Mouse (Mus musculus) C2C12 (cell line): ENCODE data around the gene Ppp1r37. TPM values are rescaled to one million over a fixed set of nuclear protein-coding genes. Genes with fewer than 3 reads are reported as not detected.

Experiments used
- H3K27me3 ChIP-seq: one replicate; pipeline ENCODE4 v1.6.1; 2011; ENCODE audit not compliant: control insufficient read depth, insufficient read depth, insufficient read length
- H3K36me3 ChIP-seq: one replicate; pipeline ENCODE4 v1.6.1; 2011; ENCODE audit not compliant: control insufficient read depth, insufficient read depth
- H3K4me3 ChIP-seq: one replicate; pipeline ENCODE4 v1.5.1; 2011; ENCODE audit warnings: mild to moderate bottlenecking, control low read depth; ENCODE audit not compliant: poor library complexity, insufficient read depth, severe bottlenecking
- H3K79me2 ChIP-seq: one replicate; pipeline ENCODE4 v1.6.1; 2011; ENCODE audit not compliant: control insufficient read depth, insufficient read depth
- H3K79me3 ChIP-seq: one replicate; pipeline ENCODE4 v1.6.1; 2011; ENCODE audit warnings: low read depth, control low read depth
- H3ac ChIP-seq: one replicate; pipeline ENCODE3; 2011; ENCODE audit warnings: low read depth; ENCODE audit not compliant: control insufficient read depth, insufficient read length
- CEBPB ChIP-seq: IDR thresholded peaks from one replicate; pipeline ENCODE4 v1.6.1; 2011; ENCODE audit warnings: low read depth, mild to moderate bottlenecking, control low read depth, moderate library complexity
- CTCF ChIP-seq: IDR thresholded peaks from one replicate; pipeline ENCODE4 v1.5.1; 2011; ENCODE audit not compliant: control insufficient read depth, insufficient read depth, insufficient read length
- FOSL1 ChIP-seq: IDR thresholded peaks from one replicate; pipeline ENCODE4 v1.8.0; 2011; ENCODE audit warnings: mild to moderate bottlenecking, low read length; ENCODE audit not compliant: poor library complexity, insufficient read depth, severe bottlenecking
- MAX ChIP-seq: IDR thresholded peaks from one replicate; pipeline ENCODE4 v1.6.1; 2011; ENCODE audit warnings: mild to moderate bottlenecking, control low read depth
- MYOD1 ChIP-seq: IDR thresholded peaks from one replicate; pipeline ENCODE4 v1.6.1; 2011; ENCODE audit warnings: low read depth; ENCODE audit not compliant: control insufficient read depth, insufficient read length
- MYOG ChIP-seq: IDR thresholded peaks from one replicate; pipeline ENCODE4 v1.6.1; 2011; ENCODE audit not compliant: control insufficient read depth, insufficient read length; ENCODE audit errors: extremely low read depth
- USF1 ChIP-seq: IDR thresholded peaks from one replicate; pipeline ENCODE4 v1.6.1; 2011; ENCODE audit warnings: low read depth, mild to moderate bottlenecking, control low read depth, moderate library complexity
- polyA plus RNA-seq: library from polyadenylated mRNA; unstranded; fragments of >200 nt; fragmentation: generic; extraction: Trizol; gene quantifications from one replicate; pipeline ENCODE4 v1.2.1, GENCODE M21; 2012; ENCODE audit warnings: missing spikeins

Ppp1r37 gene
- polyA plus RNA-seq, 1 experiment, result 32.6 TPM

DNA sequence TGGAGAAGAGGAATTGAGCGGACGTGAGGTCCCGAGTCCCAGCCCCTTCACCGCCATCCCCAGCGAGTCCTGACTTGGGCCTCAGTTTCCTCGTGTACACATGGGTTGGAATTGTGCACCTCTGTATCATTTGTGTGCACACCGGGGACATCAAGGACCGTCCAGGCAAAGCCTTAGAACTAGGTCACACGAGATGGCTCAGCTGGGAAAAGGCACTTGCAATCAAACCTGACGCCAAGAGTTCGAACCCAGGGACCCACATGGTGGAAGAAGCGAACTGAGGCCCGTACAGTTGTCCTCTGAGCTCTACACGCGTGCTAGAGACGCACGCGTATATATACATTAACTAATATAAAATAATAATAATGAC lies 55.3 kb downstream of the Ppp1r37 start:
- peak overlapping the region; percentile 72 for H3K4me3 ChIP-seq
- H3K79me2 ChIP-seq, result peaks cover 11% of the 10 kb centered on the region
- TF ChIP-seq MYOD1 (no peak), CEBPB (no peak), CTCF (no peak), MAX (no peak)
- H3ac ChIP-seq, result peak overlapping the region; percentile 76
- H3K79me3 ChIP-seq, result no peaks in the 10 kb centered on the region
- no peaks in the 10 kb centered on the region for H3K36me3 ChIP-seq
- no peaks in the 10 kb centered on the region for H3K27me3 ChIP-seq

DNA sequence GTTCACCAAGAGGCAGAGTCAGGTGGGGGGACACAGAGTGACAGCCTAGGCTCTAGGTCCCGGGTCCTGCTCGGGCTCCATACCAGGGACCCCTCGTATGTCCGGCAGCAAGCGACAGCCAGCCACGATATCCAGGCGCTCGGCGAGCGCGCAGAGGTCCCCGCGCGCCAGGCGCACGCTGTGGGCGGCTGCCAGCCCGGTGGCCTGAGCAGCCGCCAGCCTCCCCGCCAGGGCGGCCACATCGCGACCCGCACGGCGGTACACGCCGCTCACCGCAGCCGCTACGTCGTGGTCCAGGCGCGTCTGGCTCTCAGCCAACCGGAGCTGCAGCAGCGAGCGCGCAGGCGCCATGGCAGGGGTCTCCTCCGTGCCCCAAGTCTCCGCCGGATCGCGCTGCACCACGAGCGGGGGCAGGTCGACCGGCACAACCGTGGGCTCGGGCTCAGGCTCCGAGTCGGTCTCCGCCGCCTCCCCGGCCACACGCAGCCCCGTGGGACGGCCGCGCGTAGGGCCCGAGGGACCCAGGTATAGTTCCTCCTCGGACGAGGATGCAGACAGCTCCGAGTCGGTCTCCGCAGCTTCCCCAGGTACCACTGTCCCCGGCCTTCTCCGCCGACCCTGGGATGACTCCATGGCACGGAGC lies 55.8 kb downstream of the Ppp1r37 start:
- H3K79me3 ChIP-seq, result no peaks in the 10 kb centered on the region
- peaks cover 11% of the 10 kb centered on the region for H3K79me2 ChIP-seq
- no peaks in the 10 kb centered on the region for H3K27me3 ChIP-seq
- TF ChIP-seq MAX (no peak), CEBPB (no peak), CTCF (no peak), USF1 (no peak), FOSL1 (no peak), MYOG (no peak), MYOD1 (no peak)
- H3K4me3 ChIP-seq, result peak overlapping the region; percentile 72
- peak overlapping the region; percentile 76 for H3ac ChIP-seq
- no peaks in the 10 kb centered on the region for H3K36me3 ChIP-seq

DNA sequence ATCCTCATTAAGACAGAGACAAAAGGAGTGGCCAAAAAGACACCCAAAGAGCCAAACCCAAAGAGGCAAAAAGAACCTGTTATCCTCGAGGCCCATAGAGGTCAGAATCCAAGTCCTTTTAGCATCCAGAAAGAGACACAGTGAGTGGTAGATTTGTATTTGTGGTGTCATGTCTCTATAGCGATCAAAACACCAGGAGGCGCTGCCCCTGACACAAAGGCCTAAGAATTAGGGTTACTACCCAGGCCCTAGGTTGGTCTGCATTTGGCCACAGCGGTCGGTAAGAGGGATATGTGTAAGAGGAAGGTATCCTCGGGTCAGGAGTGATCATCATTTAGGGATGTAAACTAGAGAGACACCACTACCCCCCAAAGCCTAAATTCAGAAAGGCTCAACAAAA lies 56.5 kb downstream of the Ppp1r37 start:
- no peak for TF ChIP-seq CTCF
- TF ChIP-seq MYOD1, result no peak
- no peak overlapping the region for H3ac ChIP-seq
- no peaks in the 10 kb centered on the region for H3K27me3 ChIP-seq
- H3K4me3 ChIP-seq, result no peak overlapping the region
- H3K36me3 ChIP-seq, result no peaks in the 10 kb centered on the region
- peaks cover 11% of the 10 kb centered on the region for H3K79me2 ChIP-seq
- no peaks in the 10 kb centered on the region for H3K79me3 ChIP-seq

DNA sequence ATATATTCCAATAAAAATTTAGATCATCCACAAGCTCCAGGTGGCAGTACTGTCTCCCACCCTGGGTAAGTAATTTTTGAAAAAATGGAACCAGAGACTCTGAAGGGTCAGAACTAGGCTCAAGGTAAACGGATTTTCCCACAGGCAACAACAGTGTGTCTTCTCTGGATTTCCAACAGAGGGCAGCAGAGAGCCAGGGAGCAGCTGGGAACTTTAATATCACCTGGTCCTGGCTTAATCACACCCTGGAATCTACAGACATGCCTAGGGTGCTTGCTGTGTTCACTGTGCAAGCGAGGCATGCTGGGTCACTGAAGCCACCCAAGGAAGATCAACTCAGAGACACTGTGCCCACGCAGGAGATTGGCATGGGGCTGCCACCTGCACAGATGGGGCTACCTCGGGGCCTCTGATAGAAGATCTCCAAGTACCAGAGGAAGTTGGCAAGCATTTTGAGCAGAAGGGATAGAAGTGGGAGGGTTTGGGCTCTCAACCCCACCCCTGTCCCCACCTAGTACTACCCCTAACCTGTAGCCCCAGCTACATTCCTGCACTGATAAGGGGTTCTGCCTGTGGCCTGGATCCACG lies 59.3 kb downstream of the Ppp1r37 start:
- no peaks in the 10 kb centered on the region for H3K79me2 ChIP-seq
- TF ChIP-seq CEBPB (no peak), CTCF (peak; percentile 19)
- no peaks in the 10 kb centered on the region for H3K79me3 ChIP-seq
- no peaks in the 10 kb centered on the region for H3K36me3 ChIP-seq
- H3ac ChIP-seq, result no peak overlapping the region
- H3K27me3 ChIP-seq, result no peaks in the 10 kb centered on the region
- H3K4me3 ChIP-seq, result no peak overlapping the region

DNA sequence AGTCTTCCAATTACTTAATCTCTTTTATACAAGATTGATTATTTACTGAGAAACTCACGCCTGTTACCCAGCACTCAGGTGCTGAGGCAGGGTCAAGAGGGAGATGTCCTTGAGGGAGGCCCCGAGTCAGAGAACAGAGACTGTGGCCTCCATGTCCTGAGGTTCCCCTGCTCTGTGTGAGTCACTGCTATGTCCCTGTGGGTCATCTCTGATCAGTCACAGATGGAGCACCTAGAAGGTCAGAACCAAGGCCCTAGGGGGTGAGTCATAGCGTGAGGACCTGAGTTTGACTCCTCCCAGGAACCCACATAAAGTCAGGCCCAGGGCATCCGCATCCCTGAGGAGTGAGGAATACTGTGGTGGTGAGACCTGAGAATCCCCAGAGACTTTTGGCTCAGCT lies 61.2 kb downstream of the Ppp1r37 start:
- Histone ChIP-seq H3K79me2 (no peaks in the 10 kb centered on the region), H3ac (no peak overlapping the region), H3K79me3 (no peaks in the 10 kb centered on the region), H3K36me3 (no peaks in the 10 kb centered on the region), H3K27me3 (no peaks in the 10 kb centered on the region), H3K4me3 (no peak overlapping the region)
- TF ChIP-seq FOSL1 (no peak), MYOG (no peak), MAX (no peak), MYOD1 (no peak), CEBPB (no peak), CTCF (no peak), USF1 (no peak)

DNA sequence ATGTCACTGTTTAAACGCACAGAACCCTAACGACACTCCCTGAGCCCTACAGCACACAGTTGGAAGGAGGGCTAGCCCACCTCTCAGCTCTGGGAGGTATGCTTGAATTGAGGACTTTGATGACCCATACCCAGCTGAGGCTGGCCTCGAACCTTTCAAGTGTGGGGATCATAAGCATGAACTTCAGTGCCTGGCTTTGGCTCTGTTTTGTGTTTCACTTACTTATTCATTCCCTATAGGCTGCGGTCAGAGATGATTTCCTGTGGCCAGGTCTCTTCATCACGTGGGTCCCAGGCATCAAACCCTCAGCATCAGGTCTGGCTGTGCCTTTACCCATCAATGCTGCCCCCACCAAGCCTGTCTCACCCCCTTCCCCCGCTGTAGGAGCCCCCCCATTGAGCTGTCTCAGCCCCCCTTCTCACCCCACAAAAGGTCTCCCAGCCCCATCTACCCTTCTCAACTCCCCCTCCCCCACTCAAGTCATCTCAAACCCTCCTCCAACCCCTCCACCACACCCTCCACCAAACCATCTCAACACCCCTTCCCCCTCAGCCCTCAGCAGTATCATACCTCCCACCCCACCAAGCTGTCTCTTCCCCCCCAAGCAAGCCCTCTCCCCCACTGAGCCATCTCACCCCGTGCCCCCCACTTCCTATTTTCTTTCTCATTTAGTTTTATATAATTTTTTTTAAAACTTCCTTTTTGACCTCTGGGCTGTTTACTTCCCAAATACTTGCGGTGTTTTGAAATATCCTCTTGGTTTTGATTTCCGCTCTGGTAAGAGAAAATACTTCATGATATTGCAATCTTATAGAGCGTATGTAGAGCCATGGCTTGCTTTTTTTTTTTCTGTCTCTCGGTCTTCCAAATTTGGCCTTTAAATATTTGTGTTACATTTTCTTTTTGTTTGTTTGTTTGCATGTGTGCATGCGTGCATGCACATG lies 62.2 kb downstream of the Ppp1r37 start:
- Histone ChIP-seq H3ac (no peak overlapping the region), H3K79me3 (no peaks in the 10 kb centered on the region), H3K36me3 (no peaks in the 10 kb centered on the region), H3K79me2 (no peaks in the 10 kb centered on the region), H3K27me3 (peaks cover 8% of the 10 kb centered on the region), H3K4me3 (no peak overlapping the region)
- TF ChIP-seq MAX, result no peak
- no peak for TF ChIP-seq MYOD1
- TF ChIP-seq USF1, result no peak
